Mouse (Mus musculus): Measurements from ENCODE around the gene Slc4a1ap. TPM values are rescaled to one million over a fixed set of nuclear protein-coding genes. Genes with fewer than 3 reads are reported as not detected.
A peak's percentile ranks its signal among the peaks of the same experiment; 100 is the strongest.

Slc4a1ap gene
- 36.7 and 38.9 TPM in 2 replicates for polyA plus RNA-seq (2015; fragmentation: Nextera tagmentation; extraction: Ambion mirVana)

GRCm38 (mm10) chr5:31526354-31527116 lies at the start of gene Slc4a1ap:
Gene Slc4a1ap, plus strand, starts transcription at chr5:31526995.
- WGBS = under 1% methylated on average over 28 of the region's 28 CpGs
- H3K4me1 ChIP-seq = peaks cover 21% of the 10 kb centered on the region
- H3K9ac ChIP-seq = peak within 1 kb of the TSS; percentile 86
- no peaks in the 10 kb centered on the region for H3K9me3 ChIP-seq (replicated peaks)
- H3K4me2 ChIP-seq = peak within 1 kb of the TSS; percentile 94
- H3K27ac ChIP-seq = peak within 1 kb of the TSS; percentile 93
- peak within 1 kb of the TSS; percentile 84 for H3K4me3 ChIP-seq (replicated peaks)
- H3K27me3 ChIP-seq = no peaks in the 10 kb centered on the region
- H3K36me3 ChIP-seq = peaks cover 48% of the 10 kb centered on the region
- ATAC-seq (replicated peaks; ENCODE audit: low FRiP score) = peak; percentile 77

GRCm38 (mm10) chr5:31480536-31480935 lies 46.3 kb upstream of the Slc4a1ap start:
- H3K27me3 ChIP-seq = no peaks in the 10 kb centered on the region
- H3K4me1 ChIP-seq = no peaks in the 10 kb centered on the region
- H3K4me3 ChIP-seq (replicated peaks) = no peak overlapping the region
- H3K9me3 ChIP-seq (replicated peaks) = no peaks in the 10 kb centered on the region
- 89% methylated on average over 4 of the region's 4 CpGs for WGBS
- no peak overlapping the region for H3K4me2 ChIP-seq
- no peak for ATAC-seq (replicated peaks; ENCODE audit: low FRiP score)
- peaks cover 73% of the 10 kb centered on the region for H3K36me3 ChIP-seq
- H3K27ac ChIP-seq = no peak overlapping the region
- H3K9ac ChIP-seq = no peak overlapping the region

- H3K4me3 ChIP-seq (replicated peaks) = no peak within 1 kb of the TSS
- H3K4me1 ChIP-seq = no peaks in the 10 kb centered on the region
- ATAC-seq (replicated peaks; ENCODE audit: low FRiP score) = no peak
- 96% methylated on average over 3 of the region's 3 CpGs for whole genome bisulfite sequencing
- peaks cover 24% of the 10 kb centered on the region for H3K36me3 ChIP-seq
- no peak within 1 kb of the TSS for H3K9ac ChIP-seq
- no peak within 1 kb of the TSS for H3K27ac ChIP-seq
- H3K9me3 ChIP-seq (replicated peaks) = no peaks in the 10 kb centered on the region
- H3K4me2 ChIP-seq = no peak within 1 kb of the TSS
- no peaks in the 10 kb centered on the region for H3K27me3 ChIP-seq
Measured at GRCm38 (mm10) chr5:31485440-31485839, 41.4 kb upstream of the Slc4a1ap start, which contains the start of gene 4930548H24Rik. Gene 4930548H24Rik, plus strand, starts transcription at chr5:31485740.

- H3K9ac ChIP-seq = no peak overlapping the region
- no peaks in the 10 kb centered on the region for H3K9me3 ChIP-seq (replicated peaks)
- H3K4me2 ChIP-seq = no peak overlapping the region
- WGBS = 91% methylated on average over 3 of the region's 3 CpGs
- H3K27ac ChIP-seq = no peak overlapping the region
- peaks cover 9% of the 10 kb centered on the region; the same call in 1 of the 2 replicates for H3K27me3 ChIP-seq
- no peak for ATAC-seq (replicated peaks; ENCODE audit: low FRiP score)
- peaks cover 3% of the 10 kb centered on the region; the same call in 1 of the 2 replicates for H3K36me3 ChIP-seq
- H3K4me3 ChIP-seq (replicated peaks) = no peak overlapping the region
- no peaks in the 10 kb centered on the region for H3K4me1 ChIP-seq
Measured at GRCm38 (mm10) chr5:31487889-31488288, 38.9 kb upstream of the Slc4a1ap start.

- Histone ChIP-seq H3K9me3 (replicated peaks) (no peaks in the 10 kb centered on the region), H3K4me3 (replicated peaks) (no peak overlapping the region), H3K4me2 (no peak overlapping the region), H3K4me1 (no peaks in the 10 kb centered on the region), H3K9ac (no peak overlapping the region), H3K27me3 (peaks cover 9% of the 10 kb centered on the region; the same call in 1 of the 2 replicates), H3K27ac (no peak overlapping the region), H3K36me3 (no peaks in the 10 kb centered on the region)
- ATAC-seq (replicated peaks; ENCODE audit: low FRiP score) = no peak
- 68% methylated on average over 7 of the region's 7 CpGs for WGBS
Measured at GRCm38 (mm10) chr5:31489116-31489769, 37.6 kb upstream of the Slc4a1ap start.

- no peak for ATAC-seq (replicated peaks; ENCODE audit: low FRiP score)
- H3K27me3 ChIP-seq = peaks cover 9% of the 10 kb centered on the region; the same call in 1 of the 2 replicates
- no peak overlapping the region for H3K4me2 ChIP-seq
- no peak overlapping the region for H3K4me3 ChIP-seq (replicated peaks)
- no peak overlapping the region for H3K9ac ChIP-seq
- peaks cover 10% of the 10 kb centered on the region for H3K36me3 ChIP-seq
- H3K9me3 ChIP-seq (replicated peaks) = no peaks in the 10 kb centered on the region
- 63% methylated on average over 1 of the region's 1 CpGs for WGBS
- peaks cover 10% of the 10 kb centered on the region for H3K4me1 ChIP-seq
- H3K27ac ChIP-seq = no peak overlapping the region
Measured at GRCm38 (mm10) chr5:31492031-31492430, 34.8 kb upstream of the Slc4a1ap start.

GRCm38 (mm10) chr5:31494513-31495297 lies 32.1 kb upstream of the Slc4a1ap start, which contains the start of gene Gpn1:
Gene Gpn1, plus strand, starts transcription at chr5:31494741.
- Histone ChIP-seq H3K4me2 (peak within 1 kb of the TSS; percentile 82), H3K4me1 (peaks cover 10% of the 10 kb centered on the region), H3K27ac (no peak within 1 kb of the TSS), H3K9me3 (replicated peaks) (no peaks in the 10 kb centered on the region), H3K36me3 (peaks cover 37% of the 10 kb centered on the region), H3K9ac (peak within 1 kb of the TSS; percentile 76), H3K4me3 (replicated peaks) (peak within 1 kb of the TSS; percentile 91), H3K27me3 (peaks cover 9% of the 10 kb centered on the region; the same call in 1 of the 2 replicates)
- under 1% methylated on average over 49 of the region's 49 CpGs for WGBS
- peak; percentile 100 for ATAC-seq (replicated peaks; ENCODE audit: low FRiP score)

- H3K27ac ChIP-seq = no peak overlapping the region
- H3K4me3 ChIP-seq (replicated peaks) = no peak overlapping the region
- H3K27me3 ChIP-seq = no peaks in the 10 kb centered on the region
- no peaks in the 10 kb centered on the region for H3K4me1 ChIP-seq
- H3K4me2 ChIP-seq = no peak overlapping the region
- ATAC-seq (replicated peaks; ENCODE audit: low FRiP score) = no peak
- peaks cover 96% of the 10 kb centered on the region for H3K36me3 ChIP-seq
- H3K9ac ChIP-seq = no peak overlapping the region
- WGBS = 84% methylated on average over 10 of the region's 10 CpGs
- H3K9me3 ChIP-seq (replicated peaks) = no peaks in the 10 kb centered on the region
Measured at GRCm38 (mm10) chr5:31504843-31505242, 22.0 kb upstream of the Slc4a1ap start.

- Histone ChIP-seq H3K4me2 (no peak overlapping the region), H3K4me1 (no peaks in the 10 kb centered on the region), H3K27me3 (no peaks in the 10 kb centered on the region), H3K4me3 (replicated peaks) (no peak overlapping the region), H3K36me3 (peaks cover 93% of the 10 kb centered on the region), H3K9me3 (replicated peaks) (no peaks in the 10 kb centered on the region), H3K27ac (no peak overlapping the region), H3K9ac (no peak overlapping the region)
- 78% methylated on average over 1 of the region's 1 CpGs for WGBS
- ATAC-seq (replicated peaks; ENCODE audit: low FRiP score) = no peak
Measured at GRCm38 (mm10) chr5:31512481-31512880, 14.3 kb upstream of the Slc4a1ap start.

GRCm38 (mm10) chr5:31520556-31520955 lies 6.2 kb upstream of the Slc4a1ap start:
- ATAC-seq (replicated peaks; ENCODE audit: low FRiP score) = no peak
- Histone ChIP-seq H3K9me3 (replicated peaks) (no peaks in the 10 kb centered on the region), H3K4me3 (replicated peaks) (no peak overlapping the region), H3K4me1 (peaks cover 2% of the 10 kb centered on the region), H3K36me3 (peaks cover 75% of the 10 kb centered on the region), H3K9ac (no peak overlapping the region), H3K4me2 (no peak overlapping the region), H3K27me3 (no peaks in the 10 kb centered on the region), H3K27ac (no peak overlapping the region)
- WGBS = 91% methylated on average over 6 of the region's 6 CpGs

- 3% methylated on average over 40 of the region's 40 CpGs for WGBS
Measured at GRCm38 (mm10) chr5:31527117-31527680, 404 bp downstream of the Slc4a1ap start.

More at GRCm38 (mm10) chr5:31527117-31527680, 404 bp downstream of the Slc4a1ap start:
- Histone ChIP-seq H3K36me3 (peaks cover 49% of the 10 kb centered on the region), H3K9ac (peak overlapping the region; percentile 86), H3K4me3 (replicated peaks) (peak overlapping the region; percentile 84), H3K9me3 (replicated peaks) (no peaks in the 10 kb centered on the region), H3K4me2 (peak overlapping the region; percentile 94), H3K27me3 (no peaks in the 10 kb centered on the region), H3K27ac (peak overlapping the region; percentile 93), H3K4me1 (peaks cover 21% of the 10 kb centered on the region)
- ATAC-seq (replicated peaks; ENCODE audit: low FRiP score) = 0 out of 2 replicates have a peak, but pooled peaks have one; percentile 33

All from kidney, embryonic 15.5 days (tissue).